9 mouse cellular contexts compared by ENCODE assay signal in the genomic region with DNA sequence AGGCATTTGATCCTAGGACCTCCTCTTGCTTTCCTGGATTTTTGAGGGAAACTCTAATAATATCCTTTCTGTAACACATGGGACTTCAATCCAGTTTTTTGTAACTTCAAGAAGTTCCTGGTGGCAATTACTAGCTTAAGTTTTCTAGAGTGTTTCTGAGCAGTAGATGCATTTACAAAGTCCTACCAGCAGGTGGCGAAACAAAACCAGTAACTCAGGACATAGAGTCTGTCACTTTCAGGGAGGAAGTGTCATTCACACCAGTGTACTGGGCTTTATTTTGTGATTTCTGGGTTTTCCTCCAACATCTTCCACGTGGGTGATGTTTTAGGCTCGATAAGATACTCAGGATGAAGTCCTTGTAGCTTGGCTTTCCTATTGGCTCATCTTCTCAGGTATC.
DNase-seq lines count a peak whose midpoint lies in the region; ATAC-seq and TF ChIP-seq lines count a peak whose summit lies in the region.
"Had no signal": no experiment of that assay in that cellular context is flagged by ENCODE, and none has a peak within 500 bp of the region (broad histone marks: within the 10 kb centered on the region; RNA-seq: fewer than 3 reads in every experiment).

No protein-coding gene starts in this region.

- no peak overlapping the region for H3K9ac ChIP-seq in hindbrain, embryonic 13.5 days
- no peak overlapping the region for H3K9ac ChIP-seq in ES-E14 (ENCODE audit: insufficient read depth, low read depth, low read length, poor library complexity, severe bottlenecking)
- H3K9ac ChIP-seq: stomach, embryonic 15.5 days had no signal

- 11% methylated on average over 3 of the region's 3 CpGs for WGBS in hindbrain, embryonic 10.5 days
- WGBS in hindbrain, embryonic 13.5 days = 10% methylated on average over 3 of the region's 3 CpGs

- in situ Hi-C loops in ES-E14 (cut with MboI; ENCODE audit: low sequenced_read_pairs in 2 of 2, unreplicated experiment in 2 of 2) = no loop called here

- peaks cover 2% of the 10 kb centered on the region; the same call in 1 of the 2 replicates for H3K9me3 ChIP-seq in hindbrain, embryonic 10.5 days
- H3K9me3 ChIP-seq in hindbrain, embryonic 13.5 days = no peaks in the 10 kb centered on the region
- H3K9me3 ChIP-seq in ES-E14 (ENCODE audit: control insufficient read depth, insufficient read depth, low read depth, low read length) = no peaks in the 10 kb centered on the region
- H3K9me3 ChIP-seq: stomach, embryonic 15.5 days had no signal

- no peaks in the 10 kb centered on the region for H3K4me1 ChIP-seq in hindbrain, embryonic 10.5 days (replicated peaks)
- H3K4me1 ChIP-seq in hindbrain, embryonic 13.5 days (replicated peaks) = no peaks in the 10 kb centered on the region
- H3K4me1 ChIP-seq in ES-E14 (ENCODE audit: control insufficient read depth in 2 of 2, insufficient read depth in 2 of 2, low read length in 2 of 2, poor library complexity in 1 of 2) = no peaks in the 10 kb centered on the region
- H3K4me1 ChIP-seq: stomach, embryonic 15.5 days had no signal

- no peak overlapping the region for H3K4me2 ChIP-seq in hindbrain, embryonic 13.5 days
- H3K4me2 ChIP-seq: stomach, embryonic 15.5 days had no signal

- ATAC-seq in hindbrain, embryonic 13.5 days (ENCODE audit: low FRiP score) = no peak

- H3K36me3 ChIP-seq in hindbrain, embryonic 10.5 days = no peaks in the 10 kb centered on the region
- no peaks in the 10 kb centered on the region for H3K36me3 ChIP-seq in hindbrain, embryonic 13.5 days
- H3K36me3 ChIP-seq in ES-E14 (ENCODE audit: control insufficient read depth, insufficient read depth, low read length, poor library complexity, severe bottlenecking) = no peaks in the 10 kb centered on the region
- H3K36me3 ChIP-seq: stomach, embryonic 15.5 days had no signal

- H3K27me3 ChIP-seq in hindbrain, embryonic 10.5 days (ENCODE audit: insufficient read depth, poor library complexity, severe bottlenecking) = no peaks in the 10 kb centered on the region
- H3K27me3 ChIP-seq in hindbrain, embryonic 13.5 days = no peaks in the 10 kb centered on the region
- H3K27me3 ChIP-seq: stomach, embryonic 15.5 days had no signal

- no peak overlapping the region for H3K4me3 ChIP-seq in hindbrain, embryonic 10.5 days
- no peak overlapping the region for H3K4me3 ChIP-seq in hindbrain, embryonic 13.5 days
- no peak overlapping the region for H3K4me3 ChIP-seq in ES-E14 (ENCODE audit: insufficient read depth in 1 of 2, low read depth in 1 of 2, low read length in 2 of 2, poor library complexity in 1 of 2, severe bottlenecking in 1 of 2)
- H3K4me3 ChIP-seq: stomach, embryonic 15.5 days had no signal

- no peak overlapping the region for H3K27ac ChIP-seq in hindbrain, embryonic 10.5 days
- no peak overlapping the region for H3K27ac ChIP-seq in hindbrain, embryonic 13.5 days
- no peak overlapping the region for H3K27ac ChIP-seq in ES-E14 (ENCODE audit: insufficient read depth, low read depth, low read length, poor library complexity, severe bottlenecking)
- H3K27ac ChIP-seq: stomach, embryonic 15.5 days had no signal

- DNase-seq in hindbrain, embryonic 10.5 days (ENCODE audit: low spot score) = peak; percentile 20
- peak; percentile 59 for DNase-seq in A20 (ENCODE audit: low read depth, low spot score)
- DNase-seq in ES-E14 (ENCODE audit: low read depth, low spot score) = peak; percentile 51
- peak; percentile 76 for DNase-seq in embryo, embryonic 10 days (ENCODE audit: low spot score)
- peak; percentile 7 for DNase-seq in left cerebral cortex, adult 11 months (ENCODE audit: low spot score)
- DNase-seq in retina, postnatal 1 day = peak; percentile 68
- no peak for DNase-seq in ovary, postnatal 10 days (ENCODE audit: low spot score)

TF ChIP-seq in ES-E14, 5 proteins besides CTCF, POLR2A, EP300 and RAD21:
- TF ChIP-seq ZNF384 (IDR thresholded peaks at IDR 0.05; ENCODE audit: low read depth, low read length) = no peak
- no peak for TF ChIP-seq CHD2 (IDR thresholded peaks at IDR 0.05; ENCODE audit: low read depth, low read length)
- no peak for TF ChIP-seq MAFK (IDR thresholded peaks at IDR 0.05; ENCODE audit: insufficient read depth, low read depth, low read length)
- peak; percentile 67; the same call in 1 of the 2 replicates for TF ChIP-seq ZC3H11A (IDR thresholded peaks at IDR 0.05; ENCODE audit: borderline replicate concordance, low read depth, low read length)
- no peak for TF ChIP-seq HCFC1 (IDR thresholded peaks at IDR 0.05; ENCODE audit: borderline replicate concordance, insufficient read depth, low read length)
